Mouse (Mus musculus): ENCODE measurements around the gene Rfx7. TPM values are rescaled to one million over a fixed set of nuclear protein-coding genes. Genes with fewer than 3 reads are reported as not detected.

The Rfx7 gene
- 4.7 TPM for polyA plus RNA-seq (2014; fragmentation: Illumina TruSeq; extraction: RNeasy Lipid Tissue Mini Kit (QIAGEN cat#74804); ENCODE audit: insufficient read depth, low read depth, low replicate concordance)

GRCm38 (mm10) chr9:72531996-72532380 is at the start of gene Rfx7:
TSS of gene Rfx7 (plus strand) at chr9:72532240.

GRCm38 (mm10) chr9:72492194-72492565 is 39.9 kb upstream of the Rfx7 start, which contains the start of gene Tex9:
TSS of gene Tex9 (minus strand) at chr9:72492212.

GRCm38 (mm10) chr9:72661895-72662661 is 130.0 kb downstream of the Rfx7 start, which contains the start of gene Nedd4:
TSS of gene Nedd4 (plus strand) at chr9:72662346.

Other genes starting within 250 kb of the Rfx7 start
- 3.7 TPM for gene Mns1, start 94.2 kb upstream of the Rfx7 start, polyA plus RNA-seq (2014; fragmentation: Illumina TruSeq; extraction: RNeasy Lipid Tissue Mini Kit (QIAGEN cat#74804); ENCODE audit: insufficient read depth, low read depth, low replicate concordance)
- gene Tex9, start 40.0 kb upstream of the Rfx7 start, polyA plus RNA-seq (2014; fragmentation: Illumina TruSeq; extraction: RNeasy Lipid Tissue Mini Kit (QIAGEN cat#74804); ENCODE audit: insufficient read depth, low read depth, low replicate concordance): 2.0 TPM
- gene Nedd4, start 130.1 kb downstream of the Rfx7 start, polyA plus RNA-seq (2014; fragmentation: Illumina TruSeq; extraction: RNeasy Lipid Tissue Mini Kit (QIAGEN cat#74804); ENCODE audit: insufficient read depth, low read depth, low replicate concordance): 87.6 TPM

Data from lung, adult 10 weeks (tissue).